Mouse (Mus musculus) CH12.LX (cell line): Measurements from ENCODE around the gene Smyd5. TPM values are rescaled to one million over a fixed set of nuclear protein-coding genes. Genes with fewer than 3 reads are reported as not detected.
A peak's percentile ranks its signal among the peaks of the same experiment; 100 is the strongest.

ENCODE experiments used
- DNase-seq: peaks from one replicate; pipeline ENCODE4 v3.0.0-alpha.2; 2013; ENCODE audit errors: extremely low read depth
- H3K27ac ChIP-seq: 2 replicates; pipeline ENCODE4 v1.5.1; 2012; ENCODE audit warnings: low read depth, mild to moderate bottlenecking, control low read depth, moderate library complexity; ENCODE audit not compliant: insufficient read depth
- H3K27me3 ChIP-seq: replicated peaks from 2 replicates; pipeline ENCODE3; 2012; ENCODE audit warnings: inconsistent platforms
- H3K36me3 ChIP-seq, 2 experiments: replicated peaks in 1 of 2; 2 replicates each; pipeline versions ENCODE3 to v1.6.1; 2012; ENCODE audit warnings: inconsistent platforms in 1 of 2, low read length in 1 of 2, mild to moderate bottlenecking in 1 of 2, mixed read lengths in 1 of 2, moderate library complexity in 1 of 2; ENCODE audit not compliant: control insufficient read depth in 1 of 2, insufficient read depth in 1 of 2
- H3K4me1 ChIP-seq, 2 experiments: 2 replicates each; pipeline ENCODE4 v1.6.1; 2012; ENCODE audit warnings: inconsistent platforms in 1 of 2, moderate library complexity in 1 of 2; ENCODE audit not compliant: insufficient read depth in 2 of 2, control insufficient read depth in 1 of 2
- H3K4me2 ChIP-seq: 2 replicates; pipeline ENCODE4 v1.6.1; 2012; ENCODE audit warnings: low read depth, mild to moderate bottlenecking, control low read depth; ENCODE audit not compliant: poor library complexity, insufficient read depth, severe bottlenecking
- H3K4me3 ChIP-seq, 3 experiments: fragments of 150-350 bp in 1 of 3; sonication (generic) in 1 of 3; replicated peaks in 1 of 3; 2 replicates each; pipeline versions ENCODE3 to v1.5.1; 2011 to 2012; ENCODE audit warnings: low read depth in 2 of 3, low read length in 2 of 3, mild to moderate bottlenecking in 2 of 3, moderate library complexity in 2 of 3, control low read depth in 1 of 3, improper control_type of control experiment in 1 of 3, inconsistent platforms in 1 of 3, mixed read lengths in 1 of 3; ENCODE audit not compliant: poor library complexity in 1 of 3
- H3K79me2 ChIP-seq: replicated peaks from 2 replicates; pipeline ENCODE4 v1.6.1; 2012; ENCODE audit warnings: mild to moderate bottlenecking, moderate library complexity; ENCODE audit not compliant: control insufficient read depth, poor library complexity, insufficient read depth, severe bottlenecking; ENCODE audit errors: extremely low read depth
- H3K9ac ChIP-seq: 2 replicates; pipeline ENCODE4 v1.6.1; 2012; ENCODE audit warnings: low read depth, mild to moderate bottlenecking, control low read depth, moderate library complexity; ENCODE audit not compliant: insufficient read depth
- H3K9me3 ChIP-seq: replicated peaks from 2 replicates; pipeline ENCODE3; 2012; ENCODE audit warnings: low read length, inconsistent platforms, mixed read lengths
- BHLHE40 ChIP-seq: IDR thresholded peaks from 2 replicates; pipeline ENCODE4 v1.6.1; 2011; ENCODE audit warnings: mild to moderate bottlenecking, low read depth, low read length, improper control_type of control experiment
- CHD1 ChIP-seq: IDR thresholded peaks from 2 replicates; pipeline ENCODE4 v1.6.1; 2012; ENCODE audit warnings: low read depth, low read length, improper control_type of control experiment, inconsistent platforms
- CHD2 ChIP-seq: IDR thresholded peaks from 2 replicates; pipeline ENCODE4 v1.6.1; 2011; ENCODE audit warnings: low read length, improper control_type of control experiment
- CTCF ChIP-seq, 2 experiments: IDR thresholded peaks in 1 of 2; conservative IDR thresholded peaks in 1 of 2; 2 replicates each; pipeline ENCODE4 v1.5.1; 2011 to 2012; ENCODE audit warnings: low read depth in 2 of 2, low read length in 2 of 2, improper control_type of control experiment in 1 of 2, inconsistent platforms in 1 of 2, mild to moderate bottlenecking in 1 of 2, moderate library complexity in 1 of 2
- ELF1 ChIP-seq: IDR thresholded peaks from 2 replicates; pipeline ENCODE4 v1.6.1; 2014; ENCODE audit warnings: low read depth, mild to moderate bottlenecking, inconsistent platforms, low read length, improper control_type of control experiment
- EP300 ChIP-seq: IDR thresholded peaks from 2 replicates; pipeline ENCODE4 v1.6.1; 2011; ENCODE audit warnings: low read length, improper control_type of control experiment
- ETS1 ChIP-seq: conservative IDR thresholded peaks from 2 replicates; pipeline ENCODE4 v1.6.1; 2012; ENCODE audit warnings: low read depth, mild to moderate bottlenecking, inconsistent platforms, low read length, improper control_type of control experiment, moderate library complexity
- GABPA ChIP-seq: IDR thresholded peaks from 2 replicates; pipeline ENCODE4 v1.6.1; 2012; ENCODE audit warnings: low read depth, low read length, improper control_type of control experiment, inconsistent platforms; ENCODE audit not compliant: insufficient replicate concordance
- HCFC1 ChIP-seq: IDR thresholded peaks from 2 replicates; pipeline ENCODE4 v1.6.1; 2012; ENCODE audit warnings: low read depth, mild to moderate bottlenecking, inconsistent platforms, low read length, improper control_type of control experiment
- IRF4 ChIP-seq: IDR thresholded peaks from 2 replicates; pipeline ENCODE4 v1.6.1; 2014; ENCODE audit warnings: low read depth, mild to moderate bottlenecking, inconsistent platforms, low read length, improper control_type of control experiment
- JUN ChIP-seq: IDR thresholded peaks from 2 replicates; pipeline ENCODE4 v1.6.1; 2011; ENCODE audit warnings: low read depth, mild to moderate bottlenecking, low read length, improper control_type of control experiment, moderate library complexity; ENCODE audit not compliant: insufficient read depth
- JUND ChIP-seq: conservative IDR thresholded peaks from 2 replicates; pipeline ENCODE4 v1.6.1; 2011; ENCODE audit warnings: low read depth, low read length, improper control_type of control experiment
- KAT2A ChIP-seq: IDR thresholded peaks from 2 replicates; pipeline ENCODE4 v1.6.1; 2012; ENCODE audit warnings: low read length, improper control_type of control experiment, inconsistent platforms; ENCODE audit not compliant: insufficient replicate concordance
- MAFK ChIP-seq: IDR thresholded peaks from 2 replicates; pipeline ENCODE4 v1.6.1; 2011; ENCODE audit warnings: low read length, improper control_type of control experiment; ENCODE audit not compliant: insufficient replicate concordance
- MAX ChIP-seq: IDR thresholded peaks from 2 replicates; pipeline ENCODE4 v1.6.1; 2011; ENCODE audit warnings: low read length, improper control_type of control experiment
- MAZ ChIP-seq: IDR thresholded peaks from 2 replicates; pipeline ENCODE4 v1.6.1; 2012; ENCODE audit warnings: low read depth, mild to moderate bottlenecking, inconsistent platforms, low read length, improper control_type of control experiment, moderate library complexity
- MEF2A ChIP-seq: IDR thresholded peaks from 2 replicates; pipeline ENCODE4 v1.6.1; 2014; ENCODE audit warnings: low read depth, mild to moderate bottlenecking, inconsistent platforms, low read length, improper control_type of control experiment, borderline replicate concordance
- MXI1 ChIP-seq: IDR thresholded peaks from 2 replicates; pipeline ENCODE4 v1.6.1; 2011; ENCODE audit warnings: mild to moderate bottlenecking, low read depth, low read length, improper control_type of control experiment
- MYC ChIP-seq: IDR thresholded peaks from 2 replicates; pipeline ENCODE4 v1.6.1; 2011; ENCODE audit warnings: low read depth, mild to moderate bottlenecking, improper control_type of control experiment, low read length
- NRF1 ChIP-seq: IDR thresholded peaks from 2 replicates; pipeline ENCODE4 v1.6.1; 2014; ENCODE audit warnings: low read depth, mild to moderate bottlenecking, inconsistent platforms, low read length, improper control_type of control experiment, moderate library complexity
- PAX5 ChIP-seq: IDR thresholded peaks from 2 replicates; pipeline ENCODE4 v1.6.1; 2012; ENCODE audit warnings: low read length, inconsistent platforms, mixed read lengths
- POLR2A ChIP-seq: IDR thresholded peaks from 2 replicates; pipeline ENCODE4 v1.6.1; 2011; ENCODE audit warnings: low read depth, mild to moderate bottlenecking, improper control_type of control experiment, low read length
- POLR2AphosphoS2 ChIP-seq: IDR thresholded peaks from 2 replicates; pipeline ENCODE4 v1.6.1; 2011; ENCODE audit warnings: low read depth, low read length, improper control_type of control experiment
- RAD21 ChIP-seq: IDR thresholded peaks from 2 replicates; pipeline ENCODE4 v1.6.1; 2011; ENCODE audit warnings: low read depth, mild to moderate bottlenecking, low read length, improper control_type of control experiment, moderate library complexity
- SIN3A ChIP-seq: IDR thresholded peaks from 2 replicates; pipeline ENCODE4 v1.6.1; 2012; ENCODE audit warnings: low read length, improper control_type of control experiment, inconsistent platforms
- SMC3 ChIP-seq: IDR thresholded peaks from 2 replicates; pipeline ENCODE4 v1.6.1; 2011; ENCODE audit warnings: low read depth, low read length, improper control_type of control experiment
- TBP ChIP-seq: conservative IDR thresholded peaks from 2 replicates; pipeline ENCODE4 v1.6.1; 2011; ENCODE audit warnings: low read depth, low read length, improper control_type of control experiment
- TCF12 ChIP-seq: IDR thresholded peaks from 2 replicates; pipeline ENCODE4 v1.6.1; 2014; ENCODE audit warnings: low read depth, mild to moderate bottlenecking, inconsistent platforms, low read length, improper control_type of control experiment
- UBTF ChIP-seq: IDR thresholded peaks from 2 replicates; pipeline ENCODE4 v1.6.1; 2012; ENCODE audit warnings: low read depth, mild to moderate bottlenecking, inconsistent platforms, low read length, improper control_type of control experiment, moderate library complexity
- USF1 ChIP-seq: IDR thresholded peaks from 2 replicates; pipeline ENCODE4 v1.6.1; 2014; ENCODE audit warnings: low read depth, mild to moderate bottlenecking, inconsistent platforms, low read length, improper control_type of control experiment
- USF2 ChIP-seq: conservative IDR thresholded peaks from 2 replicates; pipeline ENCODE4 v1.6.1; 2011; ENCODE audit warnings: low read depth, low read length, improper control_type of control experiment
- ZC3H11A ChIP-seq: IDR thresholded peaks from 2 replicates; pipeline ENCODE4 v1.6.1; 2012; ENCODE audit warnings: low read depth, mild to moderate bottlenecking, inconsistent platforms, low read length, improper control_type of control experiment
- ZKSCAN1 ChIP-seq: IDR thresholded peaks from 2 replicates; pipeline ENCODE4 v1.6.1; 2012; ENCODE audit warnings: low read depth, inconsistent platforms, low read length, improper control_type of control experiment, borderline replicate concordance
- ZNF384 ChIP-seq: IDR thresholded peaks from 2 replicates; pipeline ENCODE4 v1.6.1; 2012; ENCODE audit warnings: low read depth, low read length, improper control_type of control experiment, inconsistent platforms
- dilution Hi-C: fragments of 300-500 bp; cut with MboI; formaldehyde crosslinking; loops from 2 replicates; pipeline ENCODE4 v1.14.3; 2020; ENCODE audit warnings: low sequenced_read_pairs; ENCODE audit not compliant: extremely low pct_unique_long_range_greater_than_20kb, extremely low pct_ligation_motif_present
- in situ Hi-C: fragments of 300-500 bp; cut with MboI; formaldehyde crosslinking; loops from 3 replicates; pipeline ENCODE4 v1.14.3; 2019; ENCODE audit warnings: low sequenced_read_pairs, low pct_ligation_motif_present, low pct_unique_long_range_greater_than_20kb, mixed read lengths
- polyA plus RNA-seq: library from polyadenylated mRNA; unstranded; fragments of >175 nt; gene quantifications from 2 replicates; pipeline ENCODE4 v1.2.1, GENCODE M21; 2012; ENCODE audit warnings: low read depth; ENCODE audit not compliant: insufficient read length
- total RNA-seq, 2 experiments: library from RNA; depleted of rRNA; stranded (reverse); fragments of 300-350 nt in 1 of 2; fragments of >200 nt in 1 of 2; gene quantifications; 2 replicates each; pipeline ENCODE4 v1.2.3; 2012 to 2014

The Smyd5 gene
- total and polyA plus RNA-seq, 3 experiments, result 68.1 to 109 (median 75.5) TPM

GRCm38 (mm10) chr6:85391803-85392202 is 40.0 kb upstream of the Smyd5 start:
- H3K79me2 ChIP-seq, result no peaks in the 10 kb centered on the region
- DNase-seq, result peak; percentile 59
- in situ Hi-C loops, result no loop called here
- H3K4me3 ChIP-seq, result no peak overlapping the region
- no peaks in the 10 kb centered on the region for H3K4me1 ChIP-seq
- H3K9me3 ChIP-seq, result peaks cover 10% of the 10 kb centered on the region
- H3K27ac ChIP-seq, result no peak overlapping the region
- H3K27me3 ChIP-seq, result peaks cover 60% of the 10 kb centered on the region
- H3K4me2 ChIP-seq, result no peak overlapping the region
- H3K9ac ChIP-seq, result no peak overlapping the region
- no peaks in the 10 kb centered on the region for H3K36me3 ChIP-seq
- dilution Hi-C loops, result no loop called here
- TF ChIP-seq GABPA (no peak), USF2 (no peak), KAT2A (no peak), BHLHE40 (no peak), ETS1 (no peak), CTCF (conservative IDR thresholded peaks at IDR 0.05 in 1 of 2, IDR thresholded peaks at IDR 0.05 in 1 of 2; ENCODE audit: low read depth in 2 of 2, low read length in 2 of 2) (peak in 1 of 2 experiments; percentile 91; a peak in 3 of 4 replicates), JUN (no peak), ELF1 (no peak), POLR2AphosphoS2 (no peak), TBP (no peak), ZNF384 (no peak), CHD1 (no peak), CHD2 (no peak), MAFK (no peak), TCF12 (no peak), USF1 (no peak), POLR2A (no peak), MEF2A (no peak), JUND (no peak), PAX5 (no peak), EP300 (no peak), MAX (no peak), HCFC1 (no peak), MXI1 (no peak), ZC3H11A (peak; percentile 30; the same call in 1 of the 2 replicates), RAD21 (peak; percentile 74), IRF4 (no peak), SMC3 (peak; percentile 90), MAZ (no peak), SIN3A (no peak), MYC (no peak), NRF1 (no peak), ZKSCAN1 (no peak), UBTF (no peak)
